Mouse (Mus musculus) embryonic fibroblast, embryonic 13.5 days (primary cell): ENCODE results near the gene Mypop.

Source experiments
- CTCF ChIP-seq: IDR thresholded peaks from 2 replicates; pipeline ENCODE4 v1.5.1; 2011; ENCODE audit warnings: mild to moderate bottlenecking, control low read depth, low read length, moderate library complexity, borderline replicate concordance; ENCODE audit not compliant: insufficient read depth
- POLR2A ChIP-seq: IDR thresholded peaks from 2 replicates; pipeline ENCODE4 v1.6.1; 2011; ENCODE audit warnings: low read depth, mild to moderate bottlenecking, control low read depth, low read length, moderate library complexity

- TF ChIP-seq CTCF: no peak
- no peak for TF ChIP-seq POLR2A
Measured at GRCm38 (mm10) chr7:19044616-19045015, 53.6 kb downstream of the Mypop start.
